Mouse (Mus musculus) heart, postnatal 0 days (tissue): ENCODE measurements around the gene Tcte3.
"Not testable (repeated sequence)": the region's sequence is repeated elsewhere in the genome, so short reads cannot be mapped to it uniquely, and the experiment has no call there.

Experiments
- CTCF ChIP-seq: IDR thresholded peaks from 2 replicates; pipeline ENCODE4 v1.5.1; 2016; ENCODE audit warnings: antibody characterized with exemption, control low read depth, low read depth
- EP300 ChIP-seq: IDR thresholded peaks from 2 replicates; pipeline ENCODE4 v1.6.1; 2016; ENCODE audit warnings: antibody characterized with exemption, low read depth

GRCm38 (mm10) chr17:15009088-15009487, 32.2 kb downstream of the Tcte3 start:
- TF ChIP-seq EP300, CTCF: not testable (repeated sequence)
